Mouse (Mus musculus) kidney, adult 2 months (tissue): Measurements from ENCODE around the gene Trim8.

Experiments
- CTCF ChIP-seq: fragments of 200-500 bp; conservative IDR thresholded peaks from 2 replicates; pipeline ENCODE4 v1.5.1; 2011; ENCODE audit warnings: low read depth, mild to moderate bottlenecking, control low read depth, low read length, moderate library complexity, mixed read lengths; ENCODE audit not compliant: insufficient read depth, insufficient read length
- POLR2A ChIP-seq: fragments of 200-500 bp; IDR thresholded peaks from one replicate; pipeline ENCODE4 v1.6.1; 2011; ENCODE audit warnings: low read depth, low read length, control low read depth

DNA sequence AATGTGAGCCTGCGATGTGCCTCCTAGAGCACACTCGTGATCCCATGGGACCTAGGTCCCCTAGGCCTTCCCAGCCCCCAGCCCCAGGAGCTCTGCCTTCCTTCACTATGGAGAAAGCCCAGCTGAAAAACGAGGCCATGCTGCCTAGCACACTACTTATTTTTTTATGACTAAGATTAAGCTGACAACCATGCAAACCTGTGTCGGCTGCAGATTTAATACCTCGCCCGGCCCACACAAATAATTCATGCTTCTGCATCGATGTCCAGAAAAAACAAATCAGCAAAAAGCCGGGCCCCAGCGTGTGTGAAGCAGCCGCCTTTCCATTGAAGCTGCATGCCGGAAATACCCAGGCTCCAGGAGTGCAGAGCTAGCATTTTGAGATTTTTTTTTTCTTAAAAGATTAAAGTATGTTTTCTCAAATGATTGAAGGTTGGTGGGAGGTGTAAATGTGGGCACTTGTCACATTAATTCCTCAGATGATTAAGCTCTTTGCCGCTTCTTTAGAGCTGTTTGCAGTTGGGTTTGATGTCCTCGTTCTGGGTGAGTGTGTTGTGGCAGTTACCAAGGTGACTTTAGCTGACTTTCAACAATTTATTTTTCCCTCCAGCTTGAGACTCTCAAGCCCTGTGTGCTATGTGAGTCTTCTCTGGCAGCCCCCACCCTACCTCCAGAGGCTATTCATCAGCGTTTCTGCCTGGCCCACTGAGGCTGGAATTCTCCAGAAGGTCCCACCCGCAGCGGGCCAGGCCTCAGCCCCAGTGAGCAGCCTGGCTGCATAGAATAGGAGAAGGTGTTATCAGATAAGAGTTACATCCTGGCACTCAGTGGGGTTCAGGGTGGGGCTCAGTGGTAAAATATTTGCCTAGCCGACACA is 30.9 kb upstream of the Trim8 start:
- TF ChIP-seq CTCF (no peak), POLR2A (no peak)
